Mouse (Mus musculus) B cell, adult 67 days (primary cell): Measurements from ENCODE around the gene Hist1h3f. TPM values are rescaled to one million over a fixed set of nuclear protein-coding genes. Genes with fewer than 3 reads are reported as not detected.

Source experiments
- total RNA-seq, 2 experiments: library from RNA; stranded (reverse); gene quantifications; 4 replicates each; pipeline ENCODE4 v1.2.4; 2023

The Hist1h3f gene
- 100 to 1,000 TPM; 111 to 119 TPM for total RNA-seq

DNA sequence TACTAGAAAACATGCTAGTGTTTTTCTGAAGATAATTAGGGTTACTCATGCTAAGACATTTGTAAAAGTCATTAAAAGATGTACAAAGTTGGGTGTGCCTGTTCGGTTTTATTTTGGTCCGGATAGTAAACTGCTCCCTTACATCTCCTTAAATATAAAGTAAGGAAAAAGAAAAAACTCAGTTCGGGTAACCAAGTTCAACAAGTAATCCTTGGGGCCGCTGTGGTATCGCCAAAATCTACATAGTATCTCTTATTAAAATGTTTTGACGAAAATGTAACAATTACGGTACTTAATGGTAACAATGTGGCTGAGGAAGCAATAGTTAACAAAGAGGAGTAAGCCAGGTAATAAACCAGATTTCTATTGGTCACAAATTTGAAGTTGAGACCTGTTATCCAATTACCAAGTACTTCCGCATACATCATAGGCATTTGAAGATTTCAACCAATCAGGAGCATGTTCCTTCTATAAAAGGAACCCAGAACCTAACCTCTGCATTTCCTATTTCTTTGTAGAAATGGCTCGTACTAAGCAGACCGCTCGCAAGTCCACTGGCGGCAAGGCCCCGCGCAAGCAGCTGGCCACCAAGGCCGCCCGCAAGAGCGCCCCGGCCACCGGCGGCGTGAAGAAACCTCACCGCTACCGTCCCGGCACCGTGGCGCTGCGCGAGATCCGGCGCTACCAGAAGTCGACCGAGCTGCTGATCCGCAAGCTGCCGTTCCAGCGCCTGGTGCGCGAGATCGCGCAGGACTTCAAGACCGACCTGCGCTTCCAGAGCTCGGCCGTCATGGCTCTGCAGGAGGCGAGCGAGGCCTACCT lies at the start of gene Hist1h3f:
Hist1h3f (plus strand) TSS at position 88 of the 822 bp plus-strand sequence.

DNA sequence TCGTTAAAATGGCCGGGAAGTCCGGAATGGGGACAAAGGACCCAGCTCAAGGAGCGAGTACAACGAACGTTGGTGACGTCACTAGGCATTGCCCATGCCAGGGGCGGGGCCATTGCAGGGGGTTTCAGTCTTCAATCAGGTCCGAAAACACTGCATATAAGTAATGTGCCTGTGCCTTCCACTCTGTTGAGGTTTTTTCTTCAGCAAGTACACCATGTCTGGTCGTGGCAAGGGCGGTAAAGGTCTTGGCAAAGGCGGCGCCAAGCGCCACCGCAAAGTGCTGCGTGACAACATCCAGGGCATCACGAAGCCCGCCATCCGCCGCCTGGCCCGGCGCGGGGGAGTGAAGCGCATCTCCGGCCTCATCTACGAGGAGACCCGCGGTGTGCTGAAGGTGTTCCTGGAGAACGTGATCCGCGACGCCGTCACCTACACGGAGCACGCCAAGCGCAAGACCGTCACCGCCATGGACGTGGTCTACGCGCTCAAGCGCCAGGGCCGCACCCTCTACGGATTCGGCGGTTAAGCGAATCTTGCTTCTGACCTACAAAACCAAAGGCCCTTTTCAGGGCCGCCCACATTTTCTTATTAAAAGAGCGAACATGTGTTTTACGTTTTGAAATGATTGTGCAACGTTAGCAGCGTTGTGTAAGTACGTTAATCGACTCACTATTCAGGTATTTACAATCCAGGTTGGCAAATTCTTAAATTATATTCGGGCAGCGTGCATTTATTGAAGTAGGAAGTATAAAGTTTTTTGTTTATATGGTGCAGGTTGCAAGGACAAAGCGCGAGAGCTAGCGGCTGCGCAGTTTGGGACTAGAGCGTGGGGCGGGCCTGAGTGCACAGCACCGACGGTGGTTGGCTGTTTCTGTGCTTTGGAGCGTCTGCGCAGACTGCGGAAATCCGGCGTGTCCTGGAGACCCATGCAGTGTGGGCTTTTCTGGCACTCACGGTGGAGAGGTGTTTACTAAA lies 12.7 kb upstream of the Hist1h3f start, which contains the start of gene Hist1h4h:
Hist1h4h (plus strand) TSS at position 150 of the 975 bp plus-strand sequence.

GRCm38 (mm10) chr13:23533560-23534367 lies 10.1 kb upstream of the Hist1h3f start, which contains the start of gene Hist1h2af:
Gene Hist1h2af (plus strand): TSS chr13:23533906.

DNA sequence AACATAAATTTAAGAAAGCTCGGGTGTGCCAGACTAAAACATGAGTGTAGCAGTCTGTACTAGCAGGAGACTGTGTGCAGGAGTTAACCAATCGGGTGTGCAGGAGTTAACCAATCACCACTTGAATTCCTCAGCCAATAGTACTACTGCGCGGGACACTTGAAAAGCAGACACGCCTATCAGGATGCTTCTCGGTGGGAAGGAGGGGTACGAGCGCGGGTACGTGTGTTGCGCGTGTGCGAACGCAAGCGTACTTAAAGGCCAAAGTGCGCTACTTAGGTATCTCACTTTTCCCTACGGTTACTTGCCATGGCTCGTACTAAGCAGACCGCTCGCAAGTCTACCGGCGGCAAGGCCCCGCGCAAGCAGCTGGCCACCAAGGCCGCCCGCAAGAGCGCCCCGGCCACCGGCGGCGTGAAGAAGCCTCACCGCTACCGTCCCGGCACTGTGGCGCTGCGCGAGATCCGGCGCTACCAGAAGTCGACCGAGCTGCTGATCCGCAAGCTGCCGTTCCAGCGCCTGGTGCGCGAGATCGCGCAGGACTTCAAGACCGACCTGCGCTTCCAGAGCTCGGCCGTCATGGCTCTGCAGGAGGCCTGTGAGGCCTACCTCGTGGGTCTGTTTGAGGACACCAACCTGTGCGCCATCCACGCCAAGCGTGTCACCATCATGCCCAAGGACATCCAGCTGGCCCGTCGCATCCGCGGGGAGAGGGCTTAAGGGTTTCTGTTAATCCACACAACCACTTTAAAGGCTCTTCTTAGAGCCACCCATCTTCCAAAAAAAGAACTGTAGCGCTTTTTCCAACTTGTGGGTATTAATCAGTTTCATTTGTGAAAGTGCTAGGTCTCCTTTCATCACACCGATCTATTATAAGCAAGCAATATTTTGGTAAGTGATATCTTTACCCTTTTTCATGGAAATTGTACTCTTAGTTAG lies 8.4 kb upstream of the Hist1h3f start, which contains the start of gene Hist1h3g:
Hist1h3g (plus strand) TSS at position 286 of the 939 bp plus-strand sequence.

DNA sequence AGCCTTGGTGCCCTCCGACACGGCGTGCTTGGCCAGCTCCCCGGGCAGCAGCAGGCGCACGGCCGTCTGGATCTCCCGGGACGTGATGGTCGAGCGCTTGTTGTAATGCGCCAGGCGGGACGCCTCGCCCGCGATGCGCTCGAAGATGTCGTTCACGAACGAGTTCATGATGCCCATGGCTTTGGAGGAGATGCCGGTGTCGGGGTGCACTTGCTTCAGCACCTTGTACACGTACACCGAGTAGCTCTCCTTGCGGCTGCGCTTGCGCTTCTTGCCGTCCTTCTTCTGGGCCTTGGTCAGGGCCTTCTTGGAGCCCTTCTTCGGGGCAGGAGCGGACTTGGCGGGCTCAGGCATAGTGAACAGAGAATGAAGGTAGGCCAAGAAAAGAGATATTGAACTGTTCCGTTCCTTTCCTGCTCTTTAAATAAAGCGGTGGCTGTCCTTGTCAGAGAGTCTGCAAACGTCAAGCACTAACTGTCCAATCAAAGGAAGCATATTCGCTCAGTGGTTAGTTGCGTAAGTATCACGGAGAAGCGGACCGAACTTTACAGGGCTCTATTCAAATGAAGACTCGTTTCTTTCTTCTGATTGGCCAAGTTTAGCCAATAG lies 749 bp upstream of the Hist1h3f start, which contains the start of gene Hist1h2bh:
Hist1h2bh (minus strand) TSS at position 394 of the 609 bp plus-strand sequence.

DNA sequence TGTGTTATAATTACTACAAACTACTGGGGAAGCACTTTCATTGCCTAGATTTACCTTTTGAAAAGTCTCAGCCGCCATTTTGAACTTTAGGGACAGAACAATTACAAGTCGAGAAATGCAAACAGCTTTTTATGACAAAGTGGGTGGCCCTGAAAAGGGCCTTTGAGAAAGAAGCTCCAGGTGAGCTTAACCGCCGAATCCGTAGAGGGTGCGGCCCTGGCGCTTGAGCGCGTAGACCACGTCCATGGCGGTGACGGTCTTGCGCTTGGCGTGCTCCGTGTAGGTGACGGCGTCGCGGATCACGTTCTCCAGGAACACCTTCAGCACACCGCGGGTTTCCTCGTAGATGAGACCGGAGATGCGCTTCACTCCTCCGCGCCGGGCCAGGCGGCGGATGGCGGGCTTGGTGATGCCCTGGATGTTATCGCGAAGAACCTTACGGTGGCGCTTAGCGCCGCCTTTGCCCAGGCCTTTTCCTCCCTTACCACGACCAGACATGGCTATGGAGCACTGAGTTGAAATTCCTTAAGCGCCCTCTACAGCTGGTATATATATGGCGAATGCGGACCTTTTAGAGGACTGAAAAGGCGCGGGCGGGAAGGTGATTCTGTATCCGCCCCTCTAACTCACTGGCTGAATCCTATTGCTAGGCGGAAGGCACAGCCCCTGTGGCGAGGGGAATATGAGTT lies 7.4 kb downstream of the Hist1h3f start, which contains the start of gene Hist1h4f:
Hist1h4f (minus strand) TSS at position 503 of the 689 bp plus-strand sequence.

GRCm38 (mm10) chr13:23552962-23553361 lies 9.1 kb downstream of the Hist1h3f start, which contains the start of gene Hist1h1d:
Gene Hist1h1d (plus strand): TSS chr13:23553262.

DNA sequence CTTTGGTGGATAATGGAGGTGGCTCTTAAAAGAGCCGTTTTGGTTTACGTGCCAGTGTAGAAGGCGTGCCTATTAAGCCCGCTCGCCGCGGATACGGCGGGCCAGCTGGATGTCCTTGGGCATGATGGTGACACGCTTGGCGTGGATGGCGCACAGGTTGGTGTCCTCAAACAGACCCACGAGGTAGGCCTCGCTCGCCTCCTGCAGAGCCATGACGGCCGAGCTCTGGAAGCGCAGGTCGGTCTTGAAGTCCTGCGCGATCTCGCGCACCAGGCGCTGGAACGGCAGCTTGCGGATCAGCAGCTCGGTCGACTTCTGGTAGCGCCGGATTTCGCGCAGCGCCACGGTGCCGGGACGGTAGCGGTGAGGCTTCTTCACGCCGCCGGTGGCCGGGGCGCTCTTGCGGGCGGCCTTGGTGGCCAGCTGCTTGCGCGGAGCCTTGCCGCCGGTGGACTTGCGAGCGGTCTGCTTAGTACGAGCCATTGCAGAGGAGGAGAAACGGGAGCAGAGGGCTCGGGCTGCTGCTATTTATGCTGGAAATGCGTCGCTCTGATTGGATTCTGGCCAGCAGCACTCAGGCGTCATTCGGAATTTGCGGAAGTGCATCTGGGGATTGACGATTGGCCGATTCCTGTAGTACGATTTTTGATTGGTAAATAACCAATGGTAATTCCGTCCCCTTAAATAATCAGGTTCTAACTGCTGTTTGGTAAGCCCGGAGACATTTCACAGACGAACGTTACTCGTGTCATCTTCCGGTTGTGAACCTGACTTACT lies 18.2 kb downstream of the Hist1h3f start, which contains the start of gene Hist1h3e:
Hist1h3e (minus strand) TSS at position 487 of the 777 bp plus-strand sequence.

DNA sequence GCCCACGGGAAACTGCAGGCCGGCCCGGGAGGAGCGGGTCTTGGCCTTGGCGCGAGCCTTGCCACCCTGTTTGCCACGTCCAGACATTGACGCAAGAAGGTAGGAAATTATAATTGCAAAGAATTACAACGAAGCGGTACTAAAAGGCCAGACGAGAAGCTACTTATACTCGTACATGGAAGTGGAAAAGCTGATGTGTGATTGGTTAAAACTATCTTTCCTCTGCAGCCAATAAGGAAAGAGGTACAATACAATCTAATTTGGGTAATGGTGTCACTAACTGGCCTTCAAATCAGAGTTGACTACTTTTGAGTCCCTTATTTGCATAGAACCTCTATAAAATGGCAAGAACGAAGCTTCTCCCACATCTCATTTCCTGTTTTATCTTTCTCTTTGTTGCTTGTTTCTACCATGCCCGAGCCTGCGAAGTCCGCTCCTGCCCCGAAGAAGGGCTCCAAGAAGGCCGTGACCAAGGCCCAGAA lies 27.2 kb downstream of the Hist1h3f start, which contains the start of the genes Hist1h2ae and Hist1h2bg:
Hist1h2ae (minus strand) TSS at position 199 of the 482 bp plus-strand sequence.
Hist1h2bg (plus strand) TSS at position 375 of the 482 bp plus-strand sequence.

DNA sequence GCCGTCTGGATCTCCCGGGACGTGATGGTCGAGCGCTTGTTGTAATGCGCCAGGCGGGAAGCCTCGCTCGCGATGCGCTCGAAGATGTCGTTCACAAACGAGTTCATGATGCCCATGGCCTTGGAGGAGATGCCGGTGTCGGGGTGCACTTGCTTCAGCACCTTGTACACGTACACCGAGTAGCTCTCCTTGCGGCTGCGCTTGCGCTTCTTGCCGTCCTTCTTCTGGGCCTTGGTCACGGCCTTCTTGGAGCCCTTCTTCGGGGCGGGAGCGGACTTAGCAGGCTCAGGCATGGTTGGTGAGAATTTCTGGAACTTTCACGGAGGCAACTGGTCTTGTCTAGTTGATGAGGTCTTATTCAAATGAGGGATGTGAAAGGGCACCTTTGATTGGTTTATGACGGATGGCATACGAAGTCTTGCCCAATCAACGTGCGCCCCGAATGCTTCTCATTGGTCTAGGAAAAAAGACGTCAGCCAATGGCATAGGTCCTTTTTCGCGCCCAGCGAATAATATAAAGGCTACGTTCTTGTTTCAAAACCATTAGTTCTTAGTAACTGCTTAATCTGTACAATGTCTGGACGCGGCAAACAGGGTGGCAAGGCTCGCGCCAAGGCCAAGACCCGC lies 30.2 kb downstream of the Hist1h3f start, which contains the start of the genes Hist1h2bf and Hist1h2ad:
Hist1h2bf (minus strand) TSS at position 299 of the 627 bp plus-strand sequence.
Hist1h2ad (plus strand) TSS at position 484 of the 627 bp plus-strand sequence.

GRCm38 (mm10) chr13:23575271-23575851 lies 31.5 kb downstream of the Hist1h3f start, which contains the start of gene Hist1h3d:
Gene Hist1h3d (plus strand): TSS chr13:23575763.

GRCm38 (mm10) chr13:23581408-23582218 lies 37.8 kb downstream of the Hist1h3f start, which contains the start of gene Hist1h4d:
Gene Hist1h4d (plus strand): TSS chr13:23581598.

